Mouse (Mus musculus) heart, embryonic 13.5 days (tissue): ENCODE measurements around the gene Rac2. TPM values are rescaled to one million over a fixed set of nuclear protein-coding genes. Genes with fewer than 3 reads are reported as not detected.

ENCODE experiments used
- ATAC-seq: fragments of 200-750 bp; cut with Nextera tagmentation; 2 replicates; pipeline ENCODE4 v1.8.0; 2017; ENCODE audit warnings: moderate TSS enrichment; ENCODE audit not compliant: insufficient number of reproducible peaks, low FRiP score, low TSS enrichment; ENCODE audit errors: extremely low read depth
- H3K27ac ChIP-seq: fragments of 300-500 bp; sonication (generic); replicated peaks from 2 replicates; pipeline ENCODE4 v1.5.1; 2015; ENCODE audit warnings: moderate library complexity, mild to moderate bottlenecking, inconsistent platforms
- H3K27me3 ChIP-seq: fragments of 300-500 bp; sonication (generic); replicated peaks from 2 replicates; pipeline ENCODE4 v1.6.1; 2015; ENCODE audit warnings: mild to moderate bottlenecking, inconsistent platforms
- H3K36me3 ChIP-seq: fragments of 300-500 bp; sonication (generic); 2 replicates; pipeline ENCODE4 v1.6.1; 2015; ENCODE audit warnings: mild to moderate bottlenecking, inconsistent platforms
- H3K4me1 ChIP-seq: fragments of 300-500 bp; sonication (generic); 2 replicates; pipeline ENCODE4 v1.6.1; 2015; ENCODE audit warnings: inconsistent platforms
- H3K4me2 ChIP-seq: fragments of 300-500 bp; sonication (generic); 2 replicates; pipeline ENCODE4 v1.6.1; 2015; ENCODE audit warnings: inconsistent platforms, mild to moderate bottlenecking, moderate library complexity
- H3K4me3 ChIP-seq: fragments of 300-500 bp; sonication (generic); 2 replicates; pipeline ENCODE4 v1.5.1; 2015; ENCODE audit warnings: moderate library complexity, mild to moderate bottlenecking, inconsistent platforms
- H3K9ac ChIP-seq: fragments of 300-500 bp; sonication (generic); 2 replicates; pipeline ENCODE4 v1.6.1; 2015; ENCODE audit warnings: inconsistent platforms, mild to moderate bottlenecking, moderate library complexity
- H3K9me3 ChIP-seq: fragments of 300-500 bp; sonication (generic); 2 replicates; pipeline ENCODE4 v1.6.1; 2016; ENCODE audit warnings: inconsistent platforms
- WGBS: fragments of 180-500 bp; shearing (Covaris S2); methylation state at CpG from one replicate; pipeline ENCODE4 v1.1.7; 2015; ENCODE audit warnings: mixed read lengths; 5-methylcytosine and 5-hydroxymethylcytosine counted together
- polyA plus RNA-seq: library from polyadenylated mRNA; unstranded; fragments of >200 nt; fragmentation: Nextera tagmentation; extraction: Ambion mirVana; gene quantifications from 2 replicates; pipeline ENCODE4 v1.2.1, GENCODE M21; 2015

Rac2 gene
- polyA plus RNA-seq, 1 experiment from 2014 or later: 7.6 TPM

DNA sequence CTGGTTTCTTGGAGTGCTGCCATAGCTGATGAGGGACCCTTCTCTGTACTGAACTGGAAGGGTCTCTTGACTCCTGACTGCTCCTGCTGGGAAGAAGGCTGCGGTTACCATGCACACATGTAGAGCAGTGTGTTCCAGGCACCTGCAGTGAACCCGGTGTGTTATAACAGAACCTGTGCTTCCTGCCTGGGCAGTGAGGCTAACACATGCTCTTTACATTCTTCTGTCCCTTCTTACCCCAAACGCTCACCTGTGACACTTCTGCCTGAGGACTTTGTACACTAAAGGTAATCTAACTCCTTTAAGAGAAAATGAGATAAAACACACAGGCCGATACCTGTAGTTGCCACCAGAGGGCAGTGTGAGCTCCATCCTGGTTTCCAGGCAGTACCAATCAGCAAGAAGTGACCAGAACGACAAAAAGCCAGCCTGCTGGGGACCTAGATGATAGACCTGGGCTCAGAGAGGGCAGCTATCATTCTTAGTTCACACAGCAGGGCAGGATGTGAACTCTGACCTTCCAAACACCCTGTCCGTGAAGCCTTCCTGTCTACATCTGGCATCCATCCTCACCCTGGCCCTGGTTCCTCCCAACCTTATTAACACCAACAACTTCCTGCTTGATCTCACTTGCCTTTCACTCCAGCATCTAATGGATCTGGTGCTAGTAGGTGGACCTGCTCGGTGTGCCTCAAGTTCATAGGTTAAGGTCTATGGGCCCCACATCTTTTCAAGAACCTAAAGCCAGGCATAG, 58.0 kb downstream of the Rac2 start:
- peaks cover 26% of the 10 kb centered on the region for H3K4me1 ChIP-seq
- WGBS: 25% methylated on average over 7 of the region's 7 CpGs
- no peak; the same call in 1 of the 2 replicates for ATAC-seq
- H3K4me3 ChIP-seq: no peak overlapping the region
- H3K9ac ChIP-seq: peak overlapping the region; percentile 25
- no peak overlapping the region for H3K27ac ChIP-seq
- H3K36me3 ChIP-seq: no peaks in the 10 kb centered on the region
- no peaks in the 10 kb centered on the region for H3K27me3 ChIP-seq
- H3K9me3 ChIP-seq: no peaks in the 10 kb centered on the region
- no peak overlapping the region for H3K4me2 ChIP-seq

DNA sequence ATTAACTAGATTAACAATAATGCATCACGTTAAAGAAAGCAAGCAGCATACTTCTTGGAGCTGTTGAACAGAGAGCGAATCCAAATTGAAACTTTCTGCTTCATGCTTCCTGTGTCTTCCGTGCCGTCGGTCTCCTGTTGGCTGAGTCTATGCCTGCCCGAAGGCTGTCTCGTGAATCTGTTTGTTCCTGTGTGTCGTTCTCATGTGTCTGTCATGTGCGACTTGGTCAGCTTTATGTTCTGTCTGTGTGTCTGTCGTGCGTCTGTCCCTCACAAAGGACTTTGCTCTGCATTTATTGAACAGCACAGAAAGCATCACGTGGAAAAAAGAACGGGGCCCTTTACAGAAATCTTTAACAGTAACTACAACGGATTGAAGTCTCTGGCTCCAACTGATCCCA, 59.6 kb downstream of the Rac2 start:
- no peaks in the 10 kb centered on the region for H3K9me3 ChIP-seq
- WGBS: 77% methylated on average over 14 of the region's 14 CpGs
- no peaks in the 10 kb centered on the region for H3K36me3 ChIP-seq
- H3K4me3 ChIP-seq: no peak overlapping the region
- H3K4me2 ChIP-seq: no peak overlapping the region
- no peak overlapping the region for H3K9ac ChIP-seq
- no peaks in the 10 kb centered on the region for H3K27me3 ChIP-seq
- peaks cover 28% of the 10 kb centered on the region for H3K4me1 ChIP-seq
- no peak overlapping the region for H3K27ac ChIP-seq
- ATAC-seq: no peak

DNA sequence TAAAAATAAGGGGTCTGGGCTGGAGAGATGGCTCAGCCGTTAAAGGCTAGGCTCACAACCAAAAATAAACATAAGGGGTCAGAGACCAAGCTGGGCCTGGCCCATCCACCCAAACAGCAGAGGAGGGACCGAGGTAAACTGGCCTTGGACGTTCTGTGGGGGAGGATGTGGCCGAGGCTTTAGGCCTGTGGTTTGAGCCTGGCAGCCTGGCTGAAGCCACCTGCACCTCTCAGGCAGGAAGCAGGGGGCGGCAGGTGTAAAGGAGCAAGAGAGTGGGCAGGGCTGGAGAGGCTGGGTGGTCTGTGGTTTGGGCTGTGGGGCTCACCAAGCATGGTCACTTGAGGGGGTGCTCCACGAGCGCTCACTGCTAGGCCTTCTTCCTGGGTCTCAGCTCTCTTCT, 60.6 kb downstream of the Rac2 start:
- Histone ChIP-seq H3K36me3 (no peaks in the 10 kb centered on the region), H3K4me3 (no peak overlapping the region), H3K4me2 (no peak overlapping the region), H3K9ac (no peak overlapping the region), H3K4me1 (peaks cover 24% of the 10 kb centered on the region), H3K9me3 (no peaks in the 10 kb centered on the region), H3K27ac (no peak overlapping the region), H3K27me3 (no peaks in the 10 kb centered on the region)
- ATAC-seq: no peak
- WGBS: 74% methylated on average over 7 of the region's 7 CpGs

DNA sequence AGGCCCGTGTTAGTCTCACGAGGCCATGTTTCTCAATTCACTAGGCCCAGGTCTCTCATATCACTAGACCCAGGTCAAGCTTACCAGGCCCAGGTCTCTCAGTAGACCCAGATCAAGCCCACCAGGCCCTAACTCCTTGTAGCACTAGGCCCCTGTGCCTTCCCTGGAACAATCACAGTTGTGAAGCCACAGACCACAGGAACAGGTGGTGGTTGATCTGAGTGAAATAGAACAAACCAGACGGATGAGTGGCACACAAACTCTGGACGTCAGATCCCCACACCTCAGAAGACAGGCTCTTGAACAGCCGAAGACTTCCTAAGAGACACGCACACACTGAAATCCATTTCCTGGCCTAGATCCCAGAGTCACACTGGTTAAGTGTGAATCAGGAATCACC, 61.8 kb downstream of the Rac2 start:
- no peak overlapping the region for H3K27ac ChIP-seq
- no peak overlapping the region for H3K4me3 ChIP-seq
- no peaks in the 10 kb centered on the region for H3K36me3 ChIP-seq
- H3K4me1 ChIP-seq: peaks cover 24% of the 10 kb centered on the region
- WGBS: 72% methylated on average over 6 of the region's 6 CpGs
- no peak overlapping the region for H3K4me2 ChIP-seq
- no peak for ATAC-seq
- H3K9me3 ChIP-seq: no peaks in the 10 kb centered on the region
- no peaks in the 10 kb centered on the region for H3K27me3 ChIP-seq
- no peak overlapping the region for H3K9ac ChIP-seq

DNA sequence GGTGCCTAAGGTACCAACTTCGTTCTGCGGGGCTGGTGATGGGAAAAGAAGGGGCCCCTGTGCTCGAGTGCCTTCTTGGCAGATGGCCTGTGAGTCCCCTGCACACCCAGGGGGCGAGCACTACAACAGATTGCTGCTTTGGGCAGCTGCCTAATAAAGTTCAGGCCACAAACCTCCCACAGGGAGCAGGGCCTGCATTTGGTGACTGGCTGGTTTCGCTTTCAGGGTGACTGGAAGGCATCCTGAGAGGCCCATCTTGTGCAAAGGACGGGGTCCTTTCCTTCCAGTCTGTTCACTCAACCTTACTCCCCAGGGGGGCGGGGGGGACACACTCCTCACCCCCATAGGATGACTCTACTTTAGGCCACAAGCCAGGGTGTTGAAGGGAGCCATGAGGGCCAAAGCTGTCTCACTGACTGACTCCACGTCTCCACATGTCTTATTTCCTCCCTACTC, 62.4 kb downstream of the Rac2 start:
- Histone ChIP-seq H3K4me2 (peak overlapping the region; percentile 30), H3K36me3 (no peaks in the 10 kb centered on the region), H3K4me3 (no peak overlapping the region), H3K9me3 (no peaks in the 10 kb centered on the region), H3K27me3 (no peaks in the 10 kb centered on the region), H3K27ac (0 out of 2 replicates have a peak overlapping the region, but pooled peaks have one; percentile 20), H3K4me1 (peaks cover 24% of the 10 kb centered on the region), H3K9ac (peak overlapping the region; percentile 34)
- ATAC-seq: no peak
- WGBS: 57% methylated on average over 8 of the region's 8 CpGs

DNA sequence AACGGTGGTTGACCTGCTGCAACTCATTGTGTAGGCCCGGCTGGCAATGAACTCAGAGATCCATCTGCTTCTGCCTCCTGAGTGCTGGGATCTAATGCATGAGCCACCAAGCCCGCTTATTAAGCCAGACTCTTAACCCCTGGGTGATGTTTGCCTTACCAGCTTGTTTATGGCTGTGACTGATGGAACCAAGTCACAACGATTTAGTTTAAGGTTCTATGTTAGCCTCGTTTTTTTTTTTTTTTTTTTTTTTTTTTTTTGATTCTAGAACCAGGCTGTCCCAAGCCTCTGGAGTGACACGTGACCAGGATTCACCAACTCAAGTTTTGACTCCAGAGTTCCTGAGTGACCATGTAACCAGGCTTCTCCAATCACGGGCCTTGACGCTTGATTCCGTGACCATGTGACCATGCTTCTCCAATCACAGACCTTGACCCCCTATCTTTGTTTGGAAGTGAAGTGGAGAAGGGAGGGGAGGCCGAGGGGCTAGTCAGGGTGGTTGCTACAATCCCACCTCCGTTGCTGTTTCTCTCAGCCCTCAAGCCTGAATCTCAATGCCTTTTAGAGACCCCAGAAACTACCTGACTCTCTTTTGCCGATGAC, 63.2 kb downstream of the Rac2 start:
- peak overlapping the region; percentile 34; the same call in 1 of the 2 replicates for H3K9ac ChIP-seq
- H3K4me1 ChIP-seq: peaks cover 19% of the 10 kb centered on the region
- no peak overlapping the region for H3K4me3 ChIP-seq
- H3K36me3 ChIP-seq: no peaks in the 10 kb centered on the region
- H3K27me3 ChIP-seq: no peaks in the 10 kb centered on the region
- ATAC-seq: no peak
- H3K9me3 ChIP-seq: peaks cover 7% of the 10 kb centered on the region
- peak overlapping the region; percentile 30 for H3K4me2 ChIP-seq
- WGBS: 40% methylated on average over 12 of the region's 12 CpGs
- H3K27ac ChIP-seq: 0 out of 2 replicates have a peak overlapping the region, but pooled peaks have one; percentile 20

Other genes with a start within 250 kb of the Rac2 start
- gene Csf2rb, start 247.0 kb downstream of the Rac2 start, polyA plus RNA-seq: 0.94 and 1.3 TPM in 2 replicates
- not detected in 2 replicates for gene Tex33, start 176.9 kb downstream of the Rac2 start, polyA plus RNA-seq
- 12.2 and 14.2 TPM in 2 replicates for gene Tst, start 166.9 kb downstream of the Rac2 start, polyA plus RNA-seq
- gene Mpst, start 166.4 kb downstream of the Rac2 start, polyA plus RNA-seq: 0.99 and 1.9 TPM in 2 replicates
- gene Kctd17, start 144.2 kb downstream of the Rac2 start, polyA plus RNA-seq: 22.5 and 23.0 TPM in 2 replicates
- 0.37 and 0.45 TPM in 2 replicates for gene Tmprss6, start 104.1 kb downstream of the Rac2 start, polyA plus RNA-seq
- 0.04 TPM in 1 of 2 replicates, not detected in the other for gene Il2rb, start 77.5 kb downstream of the Rac2 start, polyA plus RNA-seq
- gene C1qtnf6, start 41.4 kb downstream of the Rac2 start, polyA plus RNA-seq: 28.7 and 31.8 TPM in 2 replicates
- 0.09 TPM in 1 of 2 replicates, not detected in the other for gene Sstr3, start 28.1 kb downstream of the Rac2 start, polyA plus RNA-seq
- 5.0 and 5.2 TPM in 2 replicates for gene Cyth4, start 24.3 kb upstream of the Rac2 start, polyA plus RNA-seq
- gene Elfn2, start 146.0 kb upstream of the Rac2 start, polyA plus RNA-seq: 0.03 TPM in 1 of 2 replicates, not detected in the other
- gene Mfng, start 200.7 kb upstream of the Rac2 start, polyA plus RNA-seq: 13.7 and 15.8 TPM in 2 replicates
- 5.1 and 5.3 TPM in 2 replicates for gene Card10, start 230.3 kb upstream of the Rac2 start, polyA plus RNA-seq